Mouse (Mus musculus) liver, embryonic 14.5 days (tissue): Measurements from ENCODE around the gene C1qtnf9. TPM values are rescaled to one million over a fixed set of nuclear protein-coding genes. Genes with fewer than 3 reads are reported as not detected.
A peak's percentile ranks its signal among the peaks of the same experiment; 100 is the strongest.

ENCODE experiments used
- ATAC-seq: fragments of 200-750 bp; cut with Nextera tagmentation; 2 replicates; pipeline ENCODE4 v1.8.0; 2017; ENCODE audit warnings: moderate number of reproducible peaks, mild to moderate bottlenecking, moderate library complexity; ENCODE audit not compliant: insufficient read depth
- DNase-seq, 3 experiments: peaks; one replicate each; pipeline ENCODE4 v3.0.0-alpha.2; 2012 to 2013; ENCODE audit warnings: low read depth in 3 of 3, low spot score in 3 of 3
- H3K27ac ChIP-seq: fragments of 300-500 bp; sonication (generic); 2 replicates; pipeline ENCODE4 v1.5.1; 2014; ENCODE audit warnings: moderate library complexity, mild to moderate bottlenecking, control low read depth, inconsistent platforms
- H3K27me3 ChIP-seq: fragments of 300-500 bp; sonication (generic); 2 replicates; pipeline ENCODE4 v1.6.1; 2014; ENCODE audit warnings: mild to moderate bottlenecking, low read length, moderate library complexity; ENCODE audit not compliant: control insufficient read depth, insufficient read depth
- H3K36me3 ChIP-seq: fragments of 300-500 bp; sonication (generic); replicated peaks from 2 replicates; pipeline ENCODE4 v1.6.1; 2014; ENCODE audit warnings: low read depth; ENCODE audit not compliant: control insufficient read depth, insufficient read depth
- H3K4me1 ChIP-seq, 2 experiments: fragments of 200-500 bp in 1 of 2; fragments of 300-500 bp in 1 of 2; sonication (generic) in 1 of 2; replicated peaks; 2 replicates each; pipeline ENCODE4 v1.6.1; 2012 to 2014; ENCODE audit warnings: antibody characterized with exemption in 1 of 2, inconsistent platforms in 1 of 2, low read length in 1 of 2; ENCODE audit not compliant: control insufficient read depth in 2 of 2, insufficient read depth in 2 of 2
- H3K4me2 ChIP-seq: fragments of 300-500 bp; sonication (generic); 2 replicates; pipeline ENCODE4 v1.6.1; 2014; ENCODE audit warnings: low read depth, mild to moderate bottlenecking, control low read depth, moderate library complexity
- H3K4me3 ChIP-seq, 2 experiments: fragments of 200-500 bp in 1 of 2; fragments of 300-500 bp in 1 of 2; sonication (generic) in 1 of 2; 2 replicates each; pipeline ENCODE4 v1.5.1; 2012 to 2014; ENCODE audit warnings: low read depth in 2 of 2, low read length in 2 of 2, mild to moderate bottlenecking in 2 of 2, control low read depth in 1 of 2, inconsistent platforms in 1 of 2, moderate library complexity in 1 of 2; ENCODE audit not compliant: insufficient read depth in 1 of 2
- H3K9ac ChIP-seq: fragments of 300-500 bp; sonication (generic); replicated peaks from 2 replicates; pipeline ENCODE4 v1.6.1; 2014; ENCODE audit warnings: mild to moderate bottlenecking, control low read depth, moderate library complexity
- H3K9me3 ChIP-seq: fragments of 300-500 bp; sonication (generic); 2 replicates; pipeline ENCODE4 v1.6.1; 2016; ENCODE audit warnings: low read length, mixed read lengths; ENCODE audit not compliant: control insufficient read depth
- CTCF ChIP-seq: IDR thresholded peaks from 2 replicates; pipeline ENCODE4 v1.5.1; 2016; ENCODE audit warnings: antibody characterized with exemption, low read depth, control low read depth
- EP300 ChIP-seq: IDR thresholded peaks from 2 replicates; pipeline ENCODE4 v1.6.1; 2016; ENCODE audit warnings: antibody characterized with exemption, low read depth
- WGBS: fragments of 180-500 bp; shearing (Covaris S2); extraction: QIAGEN DNeasy Blood & Tissue Kit; methylation state at CpG from one replicate; pipeline ENCODE4 v1.1.7; 2014; ENCODE audit not compliant: insufficient replicate concordance; 5-methylcytosine and 5-hydroxymethylcytosine counted together
- polyA plus RNA-seq, 2 experiments: library from polyadenylated mRNA; depleted of rRNA in 1 of 2; stranded (reverse) in 1 of 2; unstranded in 1 of 2; fragments of >200 nt; fragmentation: Nextera tagmentation in 1 of 2; extraction: Ambion mirVana in 1 of 2; gene quantifications; 2 replicates each; pipeline versions ENCODE4 v1.2.1 to v1.2.3; 2012 to 2014

Gene C1qtnf9
- polyA plus RNA-seq, 2 experiments = 0.18 TPM; not detected in 1

- Histone ChIP-seq H3K4me3 (no peak overlapping the region), H3K9ac (no peak overlapping the region), H3K4me1 (peaks cover 0 to 2% of the 10 kb centered on the region in 2 experiments; a peak in 1 of 4 replicates), H3K27me3 (no peaks in the 10 kb centered on the region), H3K27ac (no peak overlapping the region), H3K36me3 (no peaks in the 10 kb centered on the region), H3K9me3 (no peaks in the 10 kb centered on the region), H3K4me2 (no peak overlapping the region)
- WGBS = 87% methylated on average over 4 of the region's 4 CpGs
- no peak for DNase-seq
- no peak for ATAC-seq
- TF ChIP-seq CTCF (no peak), EP300 (no peak)
These were observed 30.8 kb downstream of the C1qtnf9 start for GRCm38 (mm10) chr14:60798721-60799120.

GRCm38 (mm10) chr14:60799762-60800728 is 32.1 kb downstream of the C1qtnf9 start:
- TF ChIP-seq CTCF = peak; percentile 58; the same call in 1 of the 2 replicates
- TF ChIP-seq EP300 = no peak
- H3K4me1 ChIP-seq = peaks cover 0 to 2% of the 10 kb centered on the region in 2 experiments; a peak in 1 of 4 replicates
- WGBS = 46% methylated on average over 9 of the region's 9 CpGs
- no peaks in the 10 kb centered on the region for H3K27me3 ChIP-seq
- no peaks in the 10 kb centered on the region for H3K36me3 ChIP-seq
- ATAC-seq = no peak
- H3K9ac ChIP-seq = no peak overlapping the region
- H3K27ac ChIP-seq = no peak overlapping the region
- H3K9me3 ChIP-seq = no peaks in the 10 kb centered on the region
- H3K4me3 ChIP-seq = no peak overlapping the region
- DNase-seq = peak in 2 of 3 experiments; percentile 18 to 31
- no peak overlapping the region for H3K4me2 ChIP-seq

- H3K27ac ChIP-seq = no peak overlapping the region
- H3K4me2 ChIP-seq = no peak overlapping the region
- DNase-seq = no peak
- H3K36me3 ChIP-seq = no peaks in the 10 kb centered on the region
- H3K4me1 ChIP-seq = peaks cover 0 to under 1% of the 10 kb centered on the region in 2 experiments; a peak in 1 of 4 replicates
- no peaks in the 10 kb centered on the region for H3K27me3 ChIP-seq
- H3K9me3 ChIP-seq = no peaks in the 10 kb centered on the region
- H3K9ac ChIP-seq = no peak overlapping the region
- TF ChIP-seq EP300 (no peak), CTCF (no peak)
- 86% methylated on average over 13 of the region's 13 CpGs for WGBS
- no peak for ATAC-seq
- H3K4me3 ChIP-seq = no peak overlapping the region
These were observed 34.1 kb downstream of the C1qtnf9 start for GRCm38 (mm10) chr14:60802026-60802425.

GRCm38 (mm10) chr14:60804978-60805377 is 37.0 kb downstream of the C1qtnf9 start:
- H3K4me1 ChIP-seq = no peaks in the 10 kb centered on the region
- TF ChIP-seq EP300 (no peak), CTCF (no peak)
- no peak overlapping the region for H3K27ac ChIP-seq
- no peaks in the 10 kb centered on the region for H3K27me3 ChIP-seq
- no peaks in the 10 kb centered on the region for H3K36me3 ChIP-seq
- no peak overlapping the region for H3K4me2 ChIP-seq
- 81% methylated on average over 9 of the region's 9 CpGs for WGBS
- no peaks in the 10 kb centered on the region for H3K9me3 ChIP-seq
- H3K4me3 ChIP-seq = no peak overlapping the region
- DNase-seq (no peak), ATAC-seq (no peak)
- no peak overlapping the region for H3K9ac ChIP-seq

GRCm38 (mm10) chr14:60805871-60806270 is 37.9 kb downstream of the C1qtnf9 start:
- no peak overlapping the region for H3K4me2 ChIP-seq
- H3K27me3 ChIP-seq = no peaks in the 10 kb centered on the region
- no peak overlapping the region for H3K4me3 ChIP-seq
- no peaks in the 10 kb centered on the region for H3K36me3 ChIP-seq
- no peaks in the 10 kb centered on the region for H3K4me1 ChIP-seq
- H3K27ac ChIP-seq = no peak overlapping the region
- no peak for TF ChIP-seq EP300
- no peak for TF ChIP-seq CTCF
- ATAC-seq (no peak), DNase-seq (no peak)
- H3K9me3 ChIP-seq = no peaks in the 10 kb centered on the region
- WGBS = 72% methylated on average over 1 of the region's 1 CpGs
- no peak overlapping the region for H3K9ac ChIP-seq
